Mouse (Mus musculus) kidney, adult 2 months (tissue): Measurements from ENCODE around the gene Sox5. TPM values are rescaled to one million over a fixed set of nuclear protein-coding genes. Genes with fewer than 3 reads are reported as not detected.

Experiments used
- DNase-seq: peaks from one replicate; pipeline ENCODE4 v3.0.0; 2021
- H3K27ac ChIP-seq: fragments of 200-500 bp; 2 replicates; pipeline ENCODE4 v1.5.1; 2012; ENCODE audit warnings: low read depth, low read length, control low read depth, inconsistent platforms; ENCODE audit not compliant: insufficient read depth
- H3K27me3 ChIP-seq: fragments of 200-500 bp; replicated peaks from 2 replicates; pipeline ENCODE4 v1.6.1; 2012; ENCODE audit warnings: mild to moderate bottlenecking, moderate library complexity, low read length, inconsistent platforms; ENCODE audit not compliant: control insufficient read depth, insufficient read depth
- H3K36me3 ChIP-seq: fragments of 200-500 bp; 2 replicates; pipeline ENCODE4 v1.6.1; 2012; ENCODE audit warnings: mild to moderate bottlenecking, moderate library complexity, low read length, inconsistent platforms; ENCODE audit not compliant: control insufficient read depth, insufficient read depth
- H3K4me1 ChIP-seq: fragments of 200-500 bp; 2 replicates; pipeline ENCODE4 v1.6.1; 2011; ENCODE audit warnings: low read length; ENCODE audit not compliant: control insufficient read depth, insufficient read depth
- H3K4me3 ChIP-seq: fragments of 200-500 bp; 2 replicates; pipeline ENCODE4 v1.5.1; 2011; ENCODE audit warnings: mild to moderate bottlenecking, low read depth, low read length, control low read depth; ENCODE audit not compliant: insufficient read depth
- CTCF ChIP-seq: fragments of 200-500 bp; conservative IDR thresholded peaks from 2 replicates; pipeline ENCODE4 v1.5.1; 2011; ENCODE audit warnings: low read depth, mild to moderate bottlenecking, control low read depth, low read length, moderate library complexity, mixed read lengths; ENCODE audit not compliant: insufficient read depth, insufficient read length
- POLR2A ChIP-seq: fragments of 200-500 bp; IDR thresholded peaks from one replicate; pipeline ENCODE4 v1.6.1; 2011; ENCODE audit warnings: low read depth, low read length, control low read depth
- WGBS: fragments of 180-500 bp; shearing (Covaris S2); methylation state at CpG from one replicate; pipeline ENCODE4 v1.1.7; 2018; 5-methylcytosine and 5-hydroxymethylcytosine counted together
- polyA plus RNA-seq: library from polyadenylated mRNA; depleted of rRNA; stranded (reverse); fragments of >200 nt; gene quantifications from 2 replicates; pipeline ENCODE4 v1.2.3, GENCODE M21; 2012

The Sox5 gene
- polyA plus RNA-seq, 1 experiment, result 2.9 TPM

- Histone ChIP-seq H3K36me3 (no peaks in the 10 kb centered on the region), H3K4me3 (no peak overlapping the region), H3K27ac (no peak overlapping the region), H3K4me1 (no peaks in the 10 kb centered on the region), H3K27me3 (no peaks in the 10 kb centered on the region)
- WGBS, result 93% methylated on average over 11 of the region's 11 CpGs
- TF ChIP-seq POLR2A, result no peak
- TF ChIP-seq CTCF, result no peak
- no peak for DNase-seq
Measured at GRCm38 (mm10) chr6:144374810-144375209, 407.0 kb downstream of the Sox5 start.

DNA sequence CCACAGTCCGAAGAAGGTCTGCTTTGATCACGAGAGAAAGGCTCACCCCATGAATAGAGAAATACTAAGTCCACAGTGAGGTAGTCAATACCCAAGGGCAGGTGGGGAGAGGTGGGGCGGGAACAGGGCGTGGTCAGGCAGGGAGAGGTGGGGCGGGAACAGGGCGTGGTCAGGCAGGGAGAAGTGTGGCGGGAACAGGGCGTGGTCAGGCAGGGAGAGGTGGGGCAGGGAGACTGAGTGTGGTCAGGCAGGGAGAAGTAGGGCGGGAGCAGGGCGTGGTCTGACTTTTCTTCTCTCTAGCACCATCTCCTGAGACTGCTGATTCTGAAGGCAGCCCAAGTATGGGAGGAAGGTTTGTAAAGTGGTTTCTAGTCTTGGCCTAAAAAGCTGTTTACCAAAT, 411.1 kb downstream of the Sox5 start:
- DNase-seq, result no peak
- Histone ChIP-seq H3K4me3 (no peak overlapping the region), H3K27ac (no peak overlapping the region), H3K4me1 (no peaks in the 10 kb centered on the region), H3K36me3 (no peaks in the 10 kb centered on the region), H3K27me3 (no peaks in the 10 kb centered on the region)
- no peak for TF ChIP-seq CTCF
- no peak for TF ChIP-seq POLR2A
- WGBS, result 75% methylated on average over 10 of the region's 10 CpGs

- Histone ChIP-seq H3K4me3 (no peak overlapping the region), H3K36me3 (no peaks in the 10 kb centered on the region), H3K27ac (no peak overlapping the region), H3K27me3 (no peaks in the 10 kb centered on the region), H3K4me1 (no peaks in the 10 kb centered on the region)
- no peak for TF ChIP-seq POLR2A
- TF ChIP-seq CTCF, result no peak
- DNase-seq, result no peak
- 87% methylated on average over 11 of the region's 11 CpGs for WGBS
Measured at GRCm38 (mm10) chr6:144367626-144368077, 414.1 kb downstream of the Sox5 start.

GRCm38 (mm10) chr6:144361267-144362038, 420.3 kb downstream of the Sox5 start:
- no peak for DNase-seq
- Histone ChIP-seq H3K36me3 (no peaks in the 10 kb centered on the region), H3K4me1 (no peaks in the 10 kb centered on the region), H3K27me3 (no peaks in the 10 kb centered on the region), H3K27ac (no peak overlapping the region), H3K4me3 (no peak overlapping the region)
- no peak for TF ChIP-seq POLR2A
- TF ChIP-seq CTCF, result no peak
- 29% methylated on average over 5 of the region's 5 CpGs for whole genome bisulfite sequencing

DNA sequence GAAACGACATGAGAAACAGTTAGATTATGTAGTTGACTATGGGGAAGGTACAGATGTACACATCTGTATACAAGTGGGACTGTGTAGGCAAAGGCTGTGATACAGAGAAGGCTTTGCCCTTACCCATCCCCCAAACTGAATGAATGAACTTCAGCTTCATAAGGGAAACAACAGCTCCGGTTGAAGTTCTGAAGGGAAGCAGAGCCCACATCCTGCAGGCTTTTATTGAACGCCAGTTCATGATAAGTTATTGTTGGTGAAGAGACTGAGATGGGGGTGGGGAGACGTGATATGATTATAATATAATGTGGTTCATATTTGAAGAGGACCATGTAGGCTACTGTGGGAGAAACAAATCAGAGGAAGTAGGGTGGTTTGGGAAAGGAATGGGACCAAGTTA, 424.7 kb downstream of the Sox5 start:
- no peak overlapping the region for H3K27ac ChIP-seq
- DNase-seq, result no peak
- no peaks in the 10 kb centered on the region for H3K4me1 ChIP-seq
- H3K4me3 ChIP-seq, result no peak overlapping the region
- H3K36me3 ChIP-seq, result no peaks in the 10 kb centered on the region
- H3K27me3 ChIP-seq, result no peaks in the 10 kb centered on the region
- TF ChIP-seq CTCF (no peak), POLR2A (no peak)
- WGBS, result 81% methylated on average over 4 of the region's 4 CpGs

DNA sequence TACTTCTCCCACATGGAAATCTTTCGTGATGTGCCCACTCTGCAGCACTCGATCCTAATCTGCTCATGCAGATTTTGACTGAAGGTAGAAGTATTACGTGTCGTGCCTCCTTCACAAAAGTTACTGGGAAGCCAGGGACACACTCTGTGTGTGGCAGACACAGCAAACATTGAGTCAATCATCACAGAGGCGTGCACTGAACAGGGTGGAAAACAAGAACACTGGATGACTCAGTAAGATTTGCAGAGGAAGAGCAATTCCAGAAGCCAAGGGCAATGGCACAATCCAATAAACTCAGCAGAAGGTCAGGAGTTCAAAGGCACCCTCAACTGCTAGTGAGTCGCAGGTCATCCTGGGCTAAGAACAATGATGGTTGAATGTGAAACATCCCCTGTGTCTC, 430.7 kb downstream of the Sox5 start:
- Histone ChIP-seq H3K4me3 (no peak overlapping the region), H3K27ac (no peak overlapping the region), H3K36me3 (no peaks in the 10 kb centered on the region), H3K27me3 (no peaks in the 10 kb centered on the region), H3K4me1 (no peaks in the 10 kb centered on the region)
- no peak for DNase-seq
- TF ChIP-seq CTCF (no peak), POLR2A (no peak)
- 92% methylated on average over 6 of the region's 6 CpGs for WGBS

DNA sequence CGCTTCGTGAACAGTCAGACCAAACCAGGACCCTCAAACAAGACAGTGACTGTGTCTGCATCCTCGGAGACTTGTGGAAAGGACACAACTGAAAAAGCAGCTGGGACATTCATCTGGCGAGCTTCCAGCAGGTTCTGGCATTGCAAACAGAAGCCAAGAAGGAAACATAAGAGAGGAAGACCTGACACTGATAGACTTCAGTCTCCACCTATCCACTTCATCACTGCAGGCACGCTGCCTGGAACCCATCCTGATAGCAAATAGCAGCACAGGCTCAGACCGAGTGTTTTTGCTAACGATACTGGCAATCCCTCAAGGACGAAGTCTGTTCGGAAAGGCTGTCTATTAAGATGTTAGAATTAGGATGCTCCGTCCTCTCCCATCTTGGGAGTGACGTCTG, 438.4 kb downstream of the Sox5 start:
- TF ChIP-seq CTCF (no peak), POLR2A (no peak)

More for the DNA sequence above, 438.4 kb downstream of the Sox5 start:
- H3K27ac ChIP-seq, result no peak overlapping the region
- DNase-seq, result peak; percentile 2
- no peaks in the 10 kb centered on the region for H3K36me3 ChIP-seq
- no peaks in the 10 kb centered on the region for H3K27me3 ChIP-seq
- no peaks in the 10 kb centered on the region for H3K4me1 ChIP-seq
- H3K4me3 ChIP-seq, result no peak overlapping the region
- WGBS, result 78% methylated on average over 11 of the region's 11 CpGs
